Mouse (Mus musculus) brain, embryonic 14.5 days (tissue): ENCODE results near the gene Naa40.

Experiments used
- CTCF ChIP-seq: fragments of 200-500 bp; IDR thresholded peaks from 2 replicates; pipeline ENCODE4 v1.5.1; 2012; ENCODE audit warnings: inconsistent platforms, mild to moderate bottlenecking, moderate library complexity, borderline replicate concordance; ENCODE audit not compliant: insufficient read depth, insufficient read length; ENCODE audit errors: extremely low read depth
- POLR2A ChIP-seq: fragments of 200-500 bp; IDR thresholded peaks from 2 replicates; pipeline ENCODE4 v1.6.1; 2012; ENCODE audit warnings: mild to moderate bottlenecking, inconsistent platforms, borderline replicate concordance; ENCODE audit not compliant: poor library complexity, insufficient read depth, insufficient read length, severe bottlenecking; ENCODE audit errors: extremely low read depth

DNA sequence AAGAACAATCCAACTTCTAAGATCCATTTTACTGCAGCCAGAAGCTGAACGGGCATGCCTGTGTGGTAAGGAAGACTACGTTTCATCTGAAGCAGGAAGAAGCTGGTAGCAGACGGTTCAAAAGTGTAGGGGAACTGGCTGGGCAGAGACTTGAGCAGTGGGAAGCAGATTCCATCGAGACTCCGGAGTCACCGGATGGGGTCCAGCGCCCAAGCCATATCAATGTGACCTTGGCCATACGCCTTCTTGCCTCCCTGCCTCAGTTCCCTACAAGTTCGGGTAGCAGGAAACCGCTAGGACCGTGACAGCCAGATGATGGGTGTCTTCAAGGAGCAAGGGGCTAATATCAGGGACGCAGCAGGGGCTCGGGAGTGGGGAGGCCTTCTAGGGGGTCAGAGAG is 692 bp downstream of the Naa40 start:
- TF ChIP-seq CTCF (no peak), POLR2A (no peak)
